Mouse (Mus musculus) lung, postnatal 25 days (tissue): ENCODE measurements around the gene Emilin1.

ENCODE experiments used
- DNase-seq: peaks from one replicate; pipeline ENCODE4 v3.0.0; 2022; ENCODE audit warnings: low spot score

The Emilin1 gene

GRCm38 (mm10) chr5:30959966-30960501 is 46.8 kb downstream of the Emilin1 start, which contains the start of gene Preb:
TSS of gene Preb (minus strand) at chr5:30960361.
- peak; percentile 98 for DNase-seq

GRCm38 (mm10) chr5:30960814-30961213 is 47.6 kb downstream of the Emilin1 start:
- DNase-seq = no peak

- peak; percentile 55 for DNase-seq
These were observed 48.6 kb downstream of the Emilin1 start for GRCm38 (mm10) chr5:30961545-30962505.

- DNase-seq = no peak
These were observed 50.7 kb downstream of the Emilin1 start for GRCm38 (mm10) chr5:30963916-30964315.

- DNase-seq = no peak
These were observed 53.0 kb downstream of the Emilin1 start for GRCm38 (mm10) chr5:30966189-30966588.

GRCm38 (mm10) chr5:30968416-30968815 is 55.2 kb downstream of the Emilin1 start, which contains the start of gene Tcf23:
TSS of gene Tcf23 (plus strand) at chr5:30968662.
- DNase-seq = no peak

- DNase-seq = no peak
These were observed 56.2 kb downstream of the Emilin1 start for GRCm38 (mm10) chr5:30969440-30969839.
